Mouse (Mus musculus): ENCODE results near the gene Nup210.

Nup210 gene

GRCm38 (mm10) chr6:91020810-91021209 lies 95.8 kb downstream of the Nup210 start:
- no peak for DNase-seq (ENCODE audit: low read depth, low spot score)

- DNase-seq (ENCODE audit: low read depth, low spot score), result no peak
Measured at GRCm38 (mm10) chr6:91016600-91017230, 99.9 kb downstream of the Nup210 start.

- no peak for DNase-seq (ENCODE audit: low read depth, low spot score)
Measured at GRCm38 (mm10) chr6:91014198-91014958, 102.3 kb downstream of the Nup210 start.

- no peak for DNase-seq (ENCODE audit: low read depth, low spot score)
Measured at GRCm38 (mm10) chr6:91012458-91012857, 104.2 kb downstream of the Nup210 start.

GRCm38 (mm10) chr6:91011568-91011967 lies 105.1 kb downstream of the Nup210 start:
- no peak for DNase-seq (ENCODE audit: low read depth, low spot score)

- DNase-seq (ENCODE audit: low read depth, low spot score), result no peak
Measured at GRCm38 (mm10) chr6:91008284-91008830, 108.3 kb downstream of the Nup210 start.

- no peak for DNase-seq (ENCODE audit: low read depth, low spot score)
Measured at GRCm38 (mm10) chr6:91007207-91007606, 109.4 kb downstream of the Nup210 start.

GRCm38 (mm10) chr6:91004157-91004556 lies 112.5 kb downstream of the Nup210 start:
- DNase-seq (ENCODE audit: low read depth, low spot score), result no peak

GRCm38 (mm10) chr6:91003310-91003995 lies 113.2 kb downstream of the Nup210 start:
- DNase-seq (ENCODE audit: low read depth, low spot score), result no peak

- DNase-seq (ENCODE audit: low read depth, low spot score), result no peak
Measured at GRCm38 (mm10) chr6:91001566-91001965, 115.1 kb downstream of the Nup210 start.

GRCm38 (mm10) chr6:91000819-91001525 lies 115.7 kb downstream of the Nup210 start:
- peak; percentile 62 for DNase-seq (ENCODE audit: low read depth, low spot score)

- no peak for DNase-seq (ENCODE audit: low read depth, low spot score)
Measured at GRCm38 (mm10) chr6:90999176-90999575, 117.5 kb downstream of the Nup210 start.

GRCm38 (mm10) chr6:90997025-90997424 lies 119.6 kb downstream of the Nup210 start:
- DNase-seq (ENCODE audit: low read depth, low spot score), result no peak

- DNase-seq (ENCODE audit: low read depth, low spot score), result no peak
Measured at GRCm38 (mm10) chr6:90996181-90996580, 120.4 kb downstream of the Nup210 start.

- peak; percentile 84 for DNase-seq (ENCODE audit: low read depth, low spot score)
Measured at GRCm38 (mm10) chr6:90988648-90989317, 127.8 kb downstream of the Nup210 start, which contains the start of gene Iqsec1. Gene Iqsec1, minus strand, starts transcription at chr6:90988685.

- DNase-seq (ENCODE audit: low read depth, low spot score), result no peak
Measured at GRCm38 (mm10) chr6:90988299-90988625, 128.4 kb downstream of the Nup210 start.

GRCm38 (mm10) chr6:90987561-90988298 lies 128.9 kb downstream of the Nup210 start:
- no peak for DNase-seq (ENCODE audit: low read depth, low spot score)

GRCm38 (mm10) chr6:90984101-90984500 lies 132.5 kb downstream of the Nup210 start:
- no peak for DNase-seq (ENCODE audit: low read depth, low spot score)

- peak; percentile 65 for DNase-seq (ENCODE audit: low read depth, low spot score)
Measured at GRCm38 (mm10) chr6:90974279-90974678, 142.3 kb downstream of the Nup210 start.

- no peak for DNase-seq (ENCODE audit: low read depth, low spot score)
Measured at GRCm38 (mm10) chr6:90969341-90969871, 147.2 kb downstream of the Nup210 start.

Data from telencephalon, adult 2 months (tissue).